Mouse (Mus musculus) neural tube, embryonic 12.5 days (tissue): ENCODE measurements around the gene Jagn1. TPM values are rescaled to one million over a fixed set of nuclear protein-coding genes. Genes with fewer than 3 reads are reported as not detected.

ENCODE experiments used
- ATAC-seq: fragments of 200-750 bp; cut with Nextera tagmentation; 2 replicates; pipeline ENCODE4 v1.8.0; 2017; ENCODE audit warnings: low read depth, mild to moderate bottlenecking, moderate TSS enrichment, moderate library complexity; ENCODE audit not compliant: low FRiP score
- H3K27ac ChIP-seq: fragments of 300-500 bp; sonication (generic); 2 replicates; pipeline ENCODE4 v1.5.1; 2016
- H3K27me3 ChIP-seq: fragments of 300-500 bp; sonication (generic); replicated peaks from 2 replicates; pipeline ENCODE4 v1.6.1; 2016; ENCODE audit warnings: mild to moderate bottlenecking
- H3K36me3 ChIP-seq: fragments of 300-500 bp; sonication (generic); 2 replicates; pipeline ENCODE4 v1.6.1; 2016; ENCODE audit warnings: mild to moderate bottlenecking
- H3K4me1 ChIP-seq: fragments of 300-500 bp; sonication (generic); 2 replicates; pipeline ENCODE4 v1.6.1; 2016
- H3K4me2 ChIP-seq: fragments of 300-500 bp; sonication (generic); replicated peaks from 2 replicates; pipeline ENCODE4 v1.6.1; 2016; ENCODE audit warnings: mild to moderate bottlenecking
- H3K4me3 ChIP-seq: fragments of 300-500 bp; sonication (generic); 2 replicates; pipeline ENCODE4 v1.5.1; 2016
- H3K9ac ChIP-seq: fragments of 300-500 bp; sonication (generic); 2 replicates; pipeline ENCODE4 v1.6.1; 2016; ENCODE audit warnings: mild to moderate bottlenecking
- H3K9me3 ChIP-seq: fragments of 300-500 bp; sonication (generic); 2 replicates; pipeline ENCODE4 v1.6.1; 2016; ENCODE audit warnings: mild to moderate bottlenecking
- WGBS: fragments of 180-500 bp; shearing (Covaris S2); methylation state at CpG from one replicate; pipeline ENCODE4 v1.1.7; 2016; 5-methylcytosine and 5-hydroxymethylcytosine counted together
- polyA plus RNA-seq: library from polyadenylated mRNA; unstranded; fragments of >200 nt; fragmentation: Nextera tagmentation; extraction: Ambion mirVana; gene quantifications from 2 replicates; pipeline ENCODE4 v1.2.1, GENCODE M21; 2016

The Jagn1 gene
- polyA plus RNA-seq, 1 experiment from 2014 or later = 78.0 TPM

- no peak overlapping the region for H3K4me2 ChIP-seq
- H3K9me3 ChIP-seq = no peaks in the 10 kb centered on the region
- no peak for ATAC-seq
- H3K4me3 ChIP-seq = no peak overlapping the region
- no peak overlapping the region for H3K9ac ChIP-seq
- no peaks in the 10 kb centered on the region for H3K36me3 ChIP-seq
- peaks cover 21% of the 10 kb centered on the region for H3K4me1 ChIP-seq
- H3K27ac ChIP-seq = no peak overlapping the region
- WGBS = 65% methylated on average over 18 of the region's 18 CpGs
- peaks cover 7% of the 10 kb centered on the region; the same call in 1 of the 2 replicates for H3K27me3 ChIP-seq
These were observed 38.4 kb downstream of the Jagn1 start for GRCm38 (mm10) chr6:113480555-113481373.

- peak overlapping the region; percentile 63 for H3K4me3 ChIP-seq
- H3K4me2 ChIP-seq = peak overlapping the region; percentile 66
- no peaks in the 10 kb centered on the region for H3K36me3 ChIP-seq
- ATAC-seq = peak; percentile 67
- under 1% methylated on average over 65 of the region's 65 CpGs for WGBS
- H3K27ac ChIP-seq = peak overlapping the region; percentile 75
- H3K4me1 ChIP-seq = peaks cover 21% of the 10 kb centered on the region
- no peaks in the 10 kb centered on the region for H3K9me3 ChIP-seq
- H3K27me3 ChIP-seq = peaks cover 7% of the 10 kb centered on the region; the same call in 1 of the 2 replicates
- peak overlapping the region; percentile 77 for H3K9ac ChIP-seq
These were observed 40.2 kb downstream of the Jagn1 start for GRCm38 (mm10) chr6:113482477-113483099.

- peaks cover 21% of the 10 kb centered on the region for H3K4me1 ChIP-seq
- H3K4me2 ChIP-seq = peak within 1 kb of the TSS; percentile 66
- peak within 1 kb of the TSS; percentile 77 for H3K9ac ChIP-seq
- H3K4me3 ChIP-seq = peak within 1 kb of the TSS; percentile 63
- ATAC-seq = peak; percentile 98
- H3K27me3 ChIP-seq = peaks cover 7% of the 10 kb centered on the region; the same call in 1 of the 2 replicates
- H3K36me3 ChIP-seq = peaks cover 4% of the 10 kb centered on the region; the same call in 1 of the 2 replicates
- WGBS = under 1% methylated on average over 26 of the region's 26 CpGs
- peak within 1 kb of the TSS; percentile 75 for H3K27ac ChIP-seq
- H3K9me3 ChIP-seq = no peaks in the 10 kb centered on the region
These were observed 40.8 kb downstream of the Jagn1 start, which contains the start of gene Creld1 for GRCm38 (mm10) chr6:113483100-113483615. Gene Creld1, plus strand, starts transcription at chr6:113483297.

- peak overlapping the region; percentile 63 for H3K4me3 ChIP-seq
- H3K9ac ChIP-seq = peak overlapping the region; percentile 77
- no peaks in the 10 kb centered on the region for H3K9me3 ChIP-seq
- peaks cover 7% of the 10 kb centered on the region; the same call in 1 of the 2 replicates for H3K27me3 ChIP-seq
- peaks cover 21% of the 10 kb centered on the region for H3K4me1 ChIP-seq
- H3K4me2 ChIP-seq = peak overlapping the region; percentile 66
- H3K36me3 ChIP-seq = peaks cover 9% of the 10 kb centered on the region
- peak; percentile 55 for ATAC-seq
- peak overlapping the region; percentile 75 for H3K27ac ChIP-seq
- 12% methylated on average over 10 of the region's 10 CpGs for WGBS
These were observed 41.4 kb downstream of the Jagn1 start for GRCm38 (mm10) chr6:113483729-113484128.

- Histone ChIP-seq H3K36me3 (peaks cover 39% of the 10 kb centered on the region), H3K9ac (no peak overlapping the region), H3K27ac (no peak overlapping the region), H3K4me3 (no peak overlapping the region), H3K4me2 (0 out of 2 replicates have a peak overlapping the region, but pooled peaks have one; percentile 5), H3K4me1 (peaks cover 18% of the 10 kb centered on the region), H3K9me3 (no peaks in the 10 kb centered on the region), H3K27me3 (no peaks in the 10 kb centered on the region)
- ATAC-seq = no peak
- WGBS = 48% methylated on average over 7 of the region's 7 CpGs
These were observed 44.8 kb downstream of the Jagn1 start for GRCm38 (mm10) chr6:113487125-113487576.

GRCm38 (mm10) chr6:113489410-113489809 lies 47.0 kb downstream of the Jagn1 start:
- Histone ChIP-seq H3K27me3 (no peaks in the 10 kb centered on the region), H3K9ac (no peak overlapping the region), H3K4me2 (no peak overlapping the region), H3K4me3 (no peak overlapping the region), H3K4me1 (peaks cover 9% of the 10 kb centered on the region), H3K9me3 (no peaks in the 10 kb centered on the region), H3K36me3 (peaks cover 48% of the 10 kb centered on the region), H3K27ac (no peak overlapping the region)
- ATAC-seq = no peak
- WGBS = 93% methylated on average over 14 of the region's 14 CpGs

- H3K9ac ChIP-seq = no peak overlapping the region
- peaks cover 11% of the 10 kb centered on the region for H3K27me3 ChIP-seq
- H3K4me2 ChIP-seq = no peak overlapping the region
- H3K9me3 ChIP-seq = no peaks in the 10 kb centered on the region
- H3K27ac ChIP-seq = no peak overlapping the region
- WGBS = 83% methylated on average over 24 of the region's 24 CpGs
- H3K4me3 ChIP-seq = no peak overlapping the region
- no peak for ATAC-seq
- H3K36me3 ChIP-seq = peaks cover 48% of the 10 kb centered on the region
- H3K4me1 ChIP-seq = peaks cover 17% of the 10 kb centered on the region
These were observed 49.9 kb downstream of the Jagn1 start for GRCm38 (mm10) chr6:113492101-113492864.

- ATAC-seq = peak; percentile 69
- peaks cover 35% of the 10 kb centered on the region for H3K36me3 ChIP-seq
- H3K9me3 ChIP-seq = no peaks in the 10 kb centered on the region
- H3K27ac ChIP-seq = 0 out of 2 replicates have a peak overlapping the region, but pooled peaks have one; percentile 12
- peaks cover 11% of the 10 kb centered on the region for H3K27me3 ChIP-seq
- peak overlapping the region; percentile 41 for H3K9ac ChIP-seq
- peak overlapping the region; percentile 30 for H3K4me3 ChIP-seq
- H3K4me2 ChIP-seq = peak overlapping the region; percentile 62
- H3K4me1 ChIP-seq = peaks cover 17% of the 10 kb centered on the region
- 1% methylated on average over 54 of the region's 54 CpGs for WGBS
These were observed 52.0 kb downstream of the Jagn1 start for GRCm38 (mm10) chr6:113494258-113494788.

- WGBS = 50% methylated on average over 28 of the region's 28 CpGs
- Histone ChIP-seq H3K27me3 (peaks cover 14% of the 10 kb centered on the region), H3K9me3 (no peaks in the 10 kb centered on the region), H3K27ac (no peak overlapping the region), H3K4me1 (peaks cover 17% of the 10 kb centered on the region), H3K4me2 (peak overlapping the region; percentile 62), H3K36me3 (peaks cover 26% of the 10 kb centered on the region), H3K9ac (0 out of 2 replicates have a peak overlapping the region, but pooled peaks have one; percentile 8), H3K4me3 (no peak overlapping the region)
- ATAC-seq = peak; percentile 22
These were observed 52.8 kb downstream of the Jagn1 start for GRCm38 (mm10) chr6:113495071-113495675.
